Mouse (Mus musculus): ENCODE results near the gene Dynlt1f. TPM values are rescaled to one million over a fixed set of nuclear protein-coding genes. Genes with fewer than 3 reads are reported as not detected.
"Not testable (repeated sequence)": the region's sequence is repeated elsewhere in the genome, so short reads cannot be mapped to it uniquely, and the experiment has no call there.

The Dynlt1f gene
- total RNA-seq (2021): 77.7 and 153 TPM in 2 replicates
- long read RNA-seq, transcript Dynlt1f-201 (5 exons, 771 nt): major isoform, 13 of 19 reads
- long read RNA-seq, partial matches to known transcripts: 1 of 19 reads
- long read RNA-seq, other reads (novel, unspliced or antisense): 4 of 19 reads

GRCm38 (mm10) chr17:6655567-6656281 is at the start of gene Dynlt1f:
TSS of gene Dynlt1f (minus strand) at chr17:6655900.
- peak; percentile 45 for DNase-seq

- not testable (repeated sequence) for DNase-seq
These were observed 47.9 kb upstream of the Dynlt1f start for GRCm38 (mm10) chr17:6703381-6704270.

DNA sequence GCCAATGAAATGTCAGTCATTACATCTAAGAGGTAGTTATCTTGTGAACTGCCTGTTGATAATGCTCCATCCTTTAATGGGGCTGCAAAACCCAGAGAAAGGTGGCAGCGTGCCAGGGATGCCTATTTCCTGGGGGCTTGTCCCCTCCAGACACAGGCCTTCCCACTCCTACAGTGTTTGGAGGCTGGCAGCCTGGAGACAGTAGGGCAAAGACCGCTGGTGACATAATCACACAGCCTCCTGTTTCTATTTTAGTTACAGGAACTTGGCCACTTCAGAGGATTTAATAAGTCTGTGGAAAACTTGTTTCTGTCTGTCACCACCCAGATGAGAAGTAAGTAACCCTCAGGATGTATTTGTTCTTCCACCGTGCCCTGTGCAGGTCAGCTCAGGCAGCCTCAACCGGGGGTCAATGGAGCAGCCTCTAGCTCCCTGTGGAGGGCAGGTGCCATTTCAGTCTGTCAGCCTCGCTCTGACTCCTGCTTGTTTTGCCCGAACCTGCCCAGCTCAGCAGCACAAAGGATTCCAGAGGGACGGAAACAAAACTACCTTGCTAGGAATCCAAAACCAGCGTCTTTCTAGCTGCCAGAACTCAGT is 47.0 kb upstream of the Dynlt1f start:
- not testable (repeated sequence) for DNase-seq

GRCm38 (mm10) chr17:6700077-6700476 is 44.4 kb upstream of the Dynlt1f start:
- not testable (repeated sequence) for DNase-seq

DNA sequence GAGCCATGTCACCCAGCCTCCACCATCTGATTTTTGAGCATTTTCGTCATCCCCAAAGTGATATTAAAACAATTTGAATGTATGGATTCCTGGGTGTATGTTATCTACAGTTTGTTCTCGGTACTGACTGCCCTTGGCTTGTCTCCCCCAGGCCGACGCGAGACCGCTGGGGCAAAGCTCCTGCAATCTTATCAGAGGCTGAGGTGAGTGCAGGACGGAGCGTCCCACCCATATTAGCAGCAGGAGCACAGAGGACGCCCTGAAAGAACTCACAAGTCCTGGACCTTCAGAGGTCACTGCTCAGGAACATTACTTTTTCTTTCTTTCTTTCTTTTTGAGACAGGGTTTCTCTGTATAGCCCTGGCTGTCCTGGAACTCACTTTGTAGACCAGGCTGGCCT is 43.8 kb upstream of the Dynlt1f start:
- DNase-seq: not testable (repeated sequence)

GRCm38 (mm10) chr17:6697224-6697775 is 41.6 kb upstream of the Dynlt1f start:
- peak; percentile 34 for DNase-seq

- DNase-seq: not testable (repeated sequence)
These were observed 40.8 kb upstream of the Dynlt1f start for GRCm38 (mm10) chr17:6696521-6696920.

GRCm38 (mm10) chr17:6695712-6696111 is 40.0 kb upstream of the Dynlt1f start:
- not testable (repeated sequence) for DNase-seq

- DNase-seq: peak; percentile 80
These were observed 35.9 kb upstream of the Dynlt1f start for GRCm38 (mm10) chr17:6691596-6691995.

GRCm38 (mm10) chr17:6689344-6689743 is 33.6 kb upstream of the Dynlt1f start:
- not testable (repeated sequence) for DNase-seq

- DNase-seq: not testable (repeated sequence)
These were observed 30.7 kb upstream of the Dynlt1f start for GRCm38 (mm10) chr17:6686299-6686971.

- DNase-seq: not testable (repeated sequence)
These were observed 29.7 kb upstream of the Dynlt1f start for GRCm38 (mm10) chr17:6685288-6685818.

DNA sequence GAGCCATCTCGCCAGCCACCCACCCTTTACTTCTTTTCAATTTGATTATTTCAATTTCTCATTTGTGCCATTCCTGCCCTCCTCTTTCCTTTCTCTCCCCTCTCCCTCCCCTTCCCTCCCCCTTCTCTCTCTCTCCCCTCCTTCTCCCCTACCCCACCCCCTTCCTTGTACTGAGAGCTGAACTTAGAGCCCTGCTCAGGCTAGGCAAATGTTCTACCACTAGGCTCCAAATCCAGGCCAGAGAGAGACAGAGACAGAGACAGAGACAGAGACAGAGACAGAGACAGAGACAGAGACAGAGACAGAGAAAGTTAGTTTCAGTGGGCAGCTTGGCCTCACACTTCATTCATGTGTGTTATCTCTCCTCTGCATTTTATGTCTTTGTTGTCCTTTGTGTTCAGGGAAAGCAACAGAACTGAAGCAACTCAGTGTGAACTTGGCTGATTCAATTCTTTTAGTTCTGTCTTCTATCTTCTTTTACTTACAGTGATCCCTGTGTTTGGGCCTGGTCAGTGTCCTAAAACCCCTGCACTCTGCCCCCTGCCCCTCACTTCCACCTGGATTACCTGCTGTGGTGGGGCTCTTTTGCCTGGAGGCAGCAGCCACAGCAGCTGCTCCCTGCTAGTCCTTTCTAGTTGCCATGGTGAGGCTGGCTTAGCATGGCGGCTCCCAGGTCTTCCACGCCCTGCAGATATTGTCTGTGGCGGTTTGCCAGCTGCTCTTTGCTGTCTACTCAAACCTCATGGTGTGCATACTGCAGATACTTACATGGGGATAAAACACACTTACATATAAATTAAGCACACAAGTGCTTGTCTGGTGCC is 29.0 kb upstream of the Dynlt1f start:
- DNase-seq: not testable (repeated sequence)

- DNase-seq: not testable (repeated sequence)
These were observed 28.0 kb upstream of the Dynlt1f start for GRCm38 (mm10) chr17:6683702-6684101.

GRCm38 (mm10) chr17:6681721-6682120 is 26.0 kb upstream of the Dynlt1f start:
- not testable (repeated sequence) for DNase-seq

DNA sequence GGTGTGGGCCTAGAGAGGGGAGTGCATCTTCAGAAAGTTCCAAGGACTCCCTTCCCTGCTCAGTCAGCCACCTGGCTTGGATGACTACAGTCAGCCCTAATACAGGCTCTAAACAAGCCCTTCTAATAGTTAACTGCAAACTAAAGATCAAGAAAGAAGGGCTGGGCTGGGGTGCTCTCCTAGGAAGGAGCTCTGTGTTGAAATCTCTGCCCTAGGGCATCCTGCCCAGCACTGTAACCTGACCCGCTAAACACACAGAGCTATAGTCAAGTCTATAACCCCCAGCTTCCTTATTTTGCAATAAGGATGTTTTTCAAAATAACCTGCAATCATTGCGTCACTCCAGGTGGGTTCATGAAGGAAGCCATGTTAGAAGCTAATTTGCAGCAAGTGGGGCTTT is 22.4 kb upstream of the Dynlt1f start:
- not testable (repeated sequence) for DNase-seq

GRCm38 (mm10) chr17:6674297-6674696 is 18.6 kb upstream of the Dynlt1f start:
- DNase-seq: not testable (repeated sequence)

GRCm38 (mm10) chr17:6668522-6668921 is 12.8 kb upstream of the Dynlt1f start:
- DNase-seq: not testable (repeated sequence)

GRCm38 (mm10) chr17:6665389-6665788 is 9.7 kb upstream of the Dynlt1f start:
- DNase-seq: not testable (repeated sequence)

- DNase-seq: not testable (repeated sequence)
These were observed 7.1 kb upstream of the Dynlt1f start for GRCm38 (mm10) chr17:6662840-6663239.
